Comparison of ENCODE assay signal across 8 mouse cellular contexts in the genomic region with DNA sequence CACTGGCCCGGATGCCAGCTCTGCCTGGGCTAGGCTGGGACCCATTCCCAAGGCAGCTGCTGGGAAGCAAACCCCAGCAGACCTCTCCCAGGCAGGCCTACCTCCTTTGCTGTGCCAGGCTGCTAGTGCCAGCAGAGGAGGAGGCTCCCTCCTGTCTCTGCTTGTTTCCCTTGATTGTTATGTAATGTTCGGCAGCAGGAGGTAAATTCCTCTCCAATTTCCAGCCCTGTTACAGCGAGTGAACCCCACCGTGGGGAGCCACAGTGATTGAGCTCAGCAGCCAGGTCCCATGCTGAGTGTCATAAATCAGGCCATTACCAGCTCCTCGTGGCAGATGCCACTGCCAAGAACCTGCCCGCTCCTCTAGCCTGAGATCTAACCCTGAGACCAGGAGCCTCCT.
DNase-seq lines count a peak whose midpoint lies in the region.

No protein-coding gene starts in this region.

- peak; percentile 60 to 75 for DNase-seq in layer of hippocampus, adult 18-20 months (ENCODE audit: low spot score in 2 of 2)
- DNase-seq in layer of hippocampus, adult 9-10 months (ENCODE audit: low spot score) = no peak
- peak; percentile 82 for DNase-seq in cerebellum, adult 11-12 months
- DNase-seq in kidney, adult 11 months = peak; percentile 81
- peak; percentile 31 to 57 for DNase-seq in left cerebral cortex, postnatal 25 days (ENCODE audit: low spot score in 2 of 2)
- DNase-seq in heart, adult 9 months (ENCODE audit: low spot score in 2 of 2) = no peak
- no peak for DNase-seq in yolk sac, embryonic 10.5 days (ENCODE audit: low spot score)
- DNase-seq in heart, postnatal 14 days = no peak

- intact Hi-C loops in left cerebral cortex, postnatal 25 days (cut with DNase I) = no loop called here
- intact Hi-C loops in heart, postnatal 14 days (cut with DNase I) = no loop called here

Comparison
In these comparisons a context has a peak if more than half of its experiments do, and no peak if none do; other contexts are left out.
1. DNase-seq: peak in layer of hippocampus, adult 18-20 months (2 of 2), cerebellum, adult 11-12 months (single experiment), kidney, adult 11 months (single experiment) and left cerebral cortex, postnatal 25 days (2 of 2); none in layer of hippocampus, adult 9-10 months (single experiment), heart, adult 9 months (0 of 2), yolk sac, embryonic 10.5 days (single experiment) and heart, postnatal 14 days (0 of 2).